Mouse (Mus musculus) retina, postnatal 7 days (tissue): ENCODE measurements around the gene Atxn1.

Experiments used
- DNase-seq: peaks from one replicate; pipeline ENCODE4 v3.0.0-alpha.2; 2012; ENCODE audit warnings: low read depth, low spot score

Gene Atxn1

DNA sequence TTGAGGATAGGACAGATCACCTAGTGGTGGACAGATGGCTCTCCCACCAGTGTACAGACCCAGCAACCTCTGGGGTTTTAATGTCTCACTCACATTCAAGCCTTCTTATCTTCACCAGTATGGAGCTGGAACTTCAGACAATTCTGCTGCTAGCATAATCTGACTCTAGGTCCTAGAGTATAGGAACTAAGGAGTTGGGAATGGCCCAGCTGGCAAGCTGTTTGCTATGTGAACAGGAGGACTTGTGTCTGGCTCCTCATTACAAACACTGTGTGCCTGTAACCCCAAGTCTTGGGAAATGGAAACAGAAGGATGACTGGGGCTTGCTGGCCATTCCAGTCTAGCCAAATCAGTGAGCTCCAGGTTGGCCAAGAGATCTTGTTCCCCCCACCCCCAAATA is 237.9 kb downstream of the Atxn1 start:
- no peak for DNase-seq

DNA sequence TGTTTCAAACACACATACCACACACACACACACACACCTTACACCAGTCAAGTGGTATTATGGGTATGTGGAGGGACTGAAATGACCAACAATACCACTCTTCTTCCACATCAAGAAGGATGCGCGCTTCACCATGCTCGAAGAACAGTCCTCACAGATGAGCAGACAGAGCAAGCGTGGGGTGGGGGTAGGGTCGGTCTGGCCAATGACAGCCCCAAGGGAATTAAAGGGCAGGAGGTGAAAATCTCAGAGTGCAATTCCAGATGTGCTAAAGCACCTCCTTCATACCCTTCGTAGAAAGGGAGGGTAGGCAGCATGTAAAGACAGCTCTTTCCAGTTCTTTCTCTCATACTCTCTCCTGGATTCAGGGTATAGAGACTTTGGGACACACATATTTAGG is 238.6 kb downstream of the Atxn1 start:
- DNase-seq, result no peak

DNA sequence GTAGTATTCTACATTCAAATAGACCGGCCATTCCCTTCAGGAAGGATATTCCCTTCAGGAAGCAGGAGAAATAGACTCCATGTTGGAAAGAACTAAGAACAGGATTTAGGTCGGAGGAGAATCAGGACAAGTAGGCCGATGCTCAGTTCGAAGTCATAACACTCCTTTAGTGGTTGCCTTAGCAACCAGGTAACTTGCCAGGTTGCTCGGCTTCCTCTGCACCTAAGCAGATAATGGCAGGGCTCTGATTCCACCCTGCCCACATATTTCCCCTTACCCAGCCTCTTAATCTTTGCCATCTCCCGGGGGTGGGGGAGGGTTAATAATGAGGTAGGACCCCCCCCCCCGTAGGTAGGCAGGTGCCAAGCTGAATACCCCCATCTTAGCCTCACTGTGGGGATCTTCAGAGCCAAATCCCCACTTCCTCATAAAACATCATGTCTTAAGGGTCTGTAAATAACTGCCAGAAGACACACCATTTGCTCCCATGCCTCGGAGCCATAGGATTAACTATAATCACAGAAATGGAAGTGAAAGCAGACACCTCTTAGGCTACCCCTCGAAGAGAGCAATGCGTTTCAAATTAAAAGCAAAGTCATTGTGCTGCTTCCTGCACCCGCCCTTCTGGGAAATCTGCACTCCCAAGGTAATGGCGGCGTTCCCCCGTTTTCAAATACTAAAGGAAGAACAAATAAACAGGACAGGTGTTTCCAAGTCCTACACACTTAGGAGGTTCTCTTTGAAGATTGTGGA is 240.1 kb downstream of the Atxn1 start:
- no peak for DNase-seq

DNA sequence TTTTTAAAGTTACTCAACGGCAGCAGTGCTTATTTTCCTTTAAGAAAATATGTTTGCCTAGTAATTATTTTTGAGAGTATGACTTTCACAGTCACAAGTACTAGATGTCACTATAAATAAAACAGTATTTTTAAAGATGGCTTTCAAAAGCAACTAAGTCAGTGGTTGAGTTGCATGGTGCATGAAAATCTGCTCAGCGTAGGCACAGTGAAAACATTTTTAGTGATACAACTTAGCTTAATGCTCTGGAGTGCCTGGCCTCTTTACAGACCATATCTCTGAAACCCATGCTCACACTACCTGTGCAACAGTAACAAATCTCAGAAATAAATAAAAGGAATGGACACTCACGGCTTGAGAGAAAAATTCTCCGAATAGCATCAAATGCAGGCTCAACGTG is 241.9 kb downstream of the Atxn1 start:
- DNase-seq, result no peak

DNA sequence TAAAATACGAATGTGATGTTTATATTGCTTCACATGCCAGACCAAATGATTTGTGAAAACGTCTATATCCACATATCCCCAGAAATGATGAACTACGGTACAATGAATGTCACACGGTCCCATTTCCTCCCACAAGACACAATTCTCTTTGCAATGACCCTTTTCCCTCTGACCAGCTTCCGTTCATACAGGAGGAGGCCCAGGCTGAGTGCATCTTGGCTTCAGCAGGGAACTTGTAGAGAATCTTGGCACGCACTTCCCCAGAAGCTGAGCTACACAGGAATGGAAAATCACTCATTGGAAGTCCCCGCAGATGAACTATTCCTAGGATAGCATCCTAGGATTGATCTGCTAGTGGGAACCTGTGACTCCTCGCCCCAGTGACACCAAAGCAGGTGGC is 243.2 kb downstream of the Atxn1 start:
- DNase-seq, result no peak

DNA sequence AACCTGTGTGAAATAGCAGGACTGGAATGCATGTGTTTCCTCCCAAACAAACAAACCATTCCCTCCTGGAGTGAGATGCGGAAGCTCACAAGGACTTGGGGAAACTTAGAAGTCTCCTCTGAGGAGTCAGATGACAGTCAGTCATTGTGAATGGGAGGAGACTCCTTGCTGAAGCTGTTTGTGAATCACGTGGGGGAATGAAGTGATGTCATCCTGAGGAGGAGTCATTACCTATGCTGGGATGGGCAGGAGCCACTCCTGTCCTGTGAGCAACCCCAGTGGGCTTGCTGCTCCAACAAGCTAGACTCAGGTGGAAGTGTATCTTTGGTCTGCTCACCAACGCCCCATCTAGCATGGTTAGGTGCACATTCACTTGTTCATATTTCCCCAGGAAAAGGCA is 246.0 kb downstream of the Atxn1 start:
- DNase-seq, result no peak

DNA sequence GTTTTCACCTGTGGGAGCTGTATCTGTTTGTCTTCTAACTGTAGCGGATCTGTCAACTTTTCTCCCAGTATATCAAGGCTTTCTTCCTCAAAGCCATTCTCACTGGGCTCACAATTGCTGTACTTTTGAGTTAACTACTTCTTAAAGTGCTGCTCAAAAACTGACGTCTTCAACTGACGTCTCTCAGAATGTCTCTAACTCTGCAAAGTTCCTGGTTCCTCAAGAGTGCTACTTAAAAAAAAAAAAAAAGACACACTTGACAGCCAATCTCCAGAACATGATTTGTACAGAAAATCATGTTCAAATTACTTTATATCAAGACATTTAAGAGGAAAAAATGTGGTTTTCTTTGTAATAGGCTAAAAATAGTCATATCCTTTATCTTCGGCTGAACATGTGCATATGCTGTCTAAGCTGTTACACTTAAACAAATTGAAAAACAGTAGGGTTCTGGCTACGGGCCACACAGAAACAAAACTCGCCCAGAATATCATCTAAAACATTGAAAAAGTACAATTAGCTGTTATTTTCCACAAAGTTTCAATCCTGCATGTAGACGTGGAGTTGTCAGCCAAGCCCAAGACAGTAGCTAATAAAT is 249.1 kb downstream of the Atxn1 start:
- no peak for DNase-seq

DNA sequence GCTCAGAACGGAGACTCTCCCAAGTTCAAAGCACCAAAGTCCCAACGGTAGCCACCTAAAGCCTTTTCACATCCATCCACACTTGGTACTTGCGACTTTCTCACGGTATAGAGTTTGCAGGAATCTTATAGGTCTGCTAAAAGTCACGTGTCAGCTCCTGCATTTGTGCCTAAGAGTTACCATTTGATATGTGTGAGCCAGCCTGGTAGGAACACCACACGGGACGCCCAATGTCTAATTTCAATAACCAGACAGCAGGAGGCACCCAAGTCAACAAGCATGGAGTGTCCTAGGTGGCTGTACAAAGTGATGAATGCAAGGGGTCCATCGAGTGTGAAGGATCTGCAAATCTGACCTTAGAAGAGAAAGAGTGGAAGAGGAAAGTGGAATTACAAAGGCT is 254.8 kb downstream of the Atxn1 start:
- DNase-seq, result no peak

DNA sequence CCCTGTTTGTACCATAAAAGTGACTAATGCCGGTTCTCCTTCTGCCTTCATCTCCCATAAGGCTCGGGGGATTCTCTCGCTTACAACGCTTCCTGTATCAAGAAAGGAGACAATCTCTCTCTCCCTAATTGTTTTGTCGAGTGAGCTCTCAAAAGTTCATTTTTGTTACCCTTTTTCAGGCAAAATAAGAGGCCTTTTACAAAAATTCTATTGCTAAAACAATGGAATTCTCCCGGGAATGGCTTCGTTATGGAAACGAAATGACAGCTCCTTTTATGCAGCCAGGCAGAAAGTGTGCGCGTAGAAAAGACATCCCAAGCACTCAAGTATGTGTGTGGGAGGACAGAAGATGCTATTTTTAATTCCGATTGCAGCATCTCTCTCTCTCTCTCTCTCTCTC is 255.4 kb downstream of the Atxn1 start:
- no peak for DNase-seq

DNA sequence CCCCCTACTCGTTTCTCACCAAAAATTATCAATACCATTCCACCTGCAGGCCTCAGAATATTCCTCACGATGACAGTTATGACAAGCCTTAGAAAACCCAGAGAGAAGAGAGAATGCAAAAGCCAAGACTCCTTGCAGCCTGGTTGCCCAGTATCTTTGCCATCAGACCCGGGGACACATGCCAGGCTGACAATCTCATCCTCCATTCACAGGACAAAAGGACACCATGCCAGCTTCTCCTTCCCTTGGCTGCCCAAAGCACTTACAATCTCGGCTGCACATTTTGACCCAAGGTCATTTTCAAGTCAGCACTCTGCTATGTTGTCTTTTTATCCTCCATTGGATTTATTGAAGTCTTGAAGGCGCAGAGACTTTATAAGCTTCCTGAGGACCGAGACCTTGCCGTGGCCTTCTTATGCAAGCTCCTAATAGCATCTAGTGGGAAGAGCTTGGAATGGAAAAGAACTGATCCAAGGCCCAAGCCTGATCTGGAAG is 263.5 kb downstream of the Atxn1 start:
- DNase-seq, result no peak

DNA sequence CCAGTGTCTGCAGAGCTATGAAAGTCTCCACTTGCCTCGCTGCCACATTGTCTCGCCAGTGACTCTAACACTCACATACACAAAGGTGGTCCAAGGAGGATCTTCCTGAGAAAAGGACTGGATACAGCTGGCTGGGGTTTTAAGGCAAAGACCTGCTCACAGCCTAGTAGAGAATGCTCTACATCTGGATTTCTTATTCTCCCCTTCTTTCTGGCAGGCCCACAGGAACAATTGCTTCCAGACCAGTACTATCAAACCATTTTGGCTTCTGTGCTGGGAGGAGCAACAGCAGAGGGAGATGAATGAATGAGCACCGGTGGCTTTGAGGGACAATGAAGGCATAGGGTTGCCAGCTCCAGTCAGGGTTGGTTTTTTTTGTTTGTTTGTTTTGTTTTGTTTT is 265.8 kb downstream of the Atxn1 start:
- no peak for DNase-seq

DNA sequence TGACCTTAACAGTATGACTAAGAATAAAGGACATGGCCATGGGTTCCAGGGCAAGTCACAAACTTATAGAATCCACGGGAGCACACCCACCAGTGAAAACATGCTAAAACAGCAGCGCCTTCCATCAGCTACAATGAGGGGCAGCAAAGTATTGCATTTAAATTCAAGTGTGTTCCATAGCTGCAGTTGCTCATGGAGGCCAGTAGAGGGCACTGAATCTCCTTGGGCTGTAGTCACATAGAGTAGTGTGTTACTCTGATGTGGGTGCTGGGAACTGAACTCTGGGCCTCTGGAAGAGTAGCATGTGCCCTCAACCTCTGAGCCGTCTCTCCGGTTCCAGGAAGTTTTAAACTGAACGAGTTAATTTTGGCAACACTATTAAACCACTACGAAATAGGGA is 268.8 kb downstream of the Atxn1 start:
- DNase-seq, result no peak

DNA sequence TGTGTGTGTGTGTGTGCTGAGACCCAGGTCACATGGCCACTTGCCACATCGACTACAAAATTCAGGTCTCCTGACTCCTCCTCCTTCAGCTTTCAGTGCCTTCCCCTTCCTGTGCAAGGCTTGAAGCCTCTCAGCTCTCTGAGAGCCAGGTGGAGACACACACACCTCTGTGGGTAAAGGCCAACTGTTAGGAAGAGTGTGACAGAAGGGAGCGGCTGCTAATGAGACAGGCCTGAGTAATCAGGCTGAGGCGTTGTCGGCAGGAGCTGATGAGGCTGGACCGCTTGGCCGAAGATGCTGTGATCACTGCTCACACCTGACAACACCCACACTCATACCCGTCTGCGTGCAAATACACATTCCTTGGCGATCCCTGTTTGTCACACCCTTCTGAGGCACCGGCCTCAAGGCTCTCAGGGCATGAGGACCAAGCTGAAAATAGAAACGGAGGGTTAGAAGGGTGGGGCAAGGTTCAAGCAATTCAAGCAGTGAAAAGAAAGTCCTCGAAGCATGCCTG is 269.8 kb downstream of the Atxn1 start:
- no peak for DNase-seq

DNA sequence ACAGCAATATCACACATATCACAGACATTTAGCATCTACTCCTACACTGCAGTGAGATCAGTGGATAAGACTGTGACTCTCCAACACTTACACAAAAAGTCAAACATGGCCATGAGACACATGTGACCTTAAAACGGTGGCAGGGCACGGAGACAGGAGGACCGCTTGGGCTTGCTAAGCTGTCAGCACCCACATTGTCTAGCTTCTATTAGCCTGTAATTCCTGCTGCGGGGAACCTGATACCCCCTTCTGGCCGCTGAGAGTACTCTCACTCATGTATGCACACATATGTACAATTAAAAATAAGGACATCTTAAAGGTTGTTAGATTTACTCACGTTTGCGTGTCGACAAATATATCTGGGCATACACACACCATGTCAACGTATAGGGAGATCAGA is 270.9 kb downstream of the Atxn1 start:
- DNase-seq, result no peak

DNA sequence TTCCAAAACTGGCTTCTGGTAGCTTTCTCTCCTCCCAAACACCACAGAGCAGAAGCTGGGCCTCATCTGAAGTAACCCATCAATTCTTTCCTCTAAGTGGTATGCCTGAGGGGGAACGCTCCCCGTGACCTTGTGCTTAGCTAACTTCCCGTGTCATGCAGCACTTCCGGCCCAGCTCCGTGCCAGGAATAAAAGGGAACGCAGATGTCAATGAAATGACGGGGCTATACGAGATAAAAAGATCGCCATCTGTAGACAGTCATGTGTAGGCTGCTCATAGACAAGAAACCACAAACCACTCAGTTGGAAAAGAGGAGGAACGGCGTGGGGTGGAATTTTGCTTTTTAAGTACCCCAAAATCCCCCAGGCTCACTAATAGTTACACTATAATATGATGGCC is 271.3 kb downstream of the Atxn1 start:
- no peak for DNase-seq

DNA sequence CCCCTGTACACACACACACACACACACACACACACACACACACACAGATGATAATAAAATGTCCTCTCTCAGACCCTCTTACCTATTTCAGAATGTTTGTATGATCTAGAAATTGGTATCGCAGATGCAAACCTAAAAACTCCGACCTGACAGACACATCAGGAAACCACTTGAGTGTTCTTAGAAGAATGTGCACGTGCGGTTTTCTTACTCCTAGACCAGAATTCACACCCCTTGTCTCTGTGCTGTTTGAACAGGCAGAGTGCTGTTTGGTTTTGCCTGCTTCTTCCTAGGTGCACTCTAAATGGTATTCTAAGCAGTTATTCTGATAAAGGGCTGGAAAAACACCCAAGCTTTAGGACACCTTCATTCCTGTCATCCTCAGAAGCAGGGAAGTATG is 271.7 kb downstream of the Atxn1 start:
- no peak for DNase-seq

DNA sequence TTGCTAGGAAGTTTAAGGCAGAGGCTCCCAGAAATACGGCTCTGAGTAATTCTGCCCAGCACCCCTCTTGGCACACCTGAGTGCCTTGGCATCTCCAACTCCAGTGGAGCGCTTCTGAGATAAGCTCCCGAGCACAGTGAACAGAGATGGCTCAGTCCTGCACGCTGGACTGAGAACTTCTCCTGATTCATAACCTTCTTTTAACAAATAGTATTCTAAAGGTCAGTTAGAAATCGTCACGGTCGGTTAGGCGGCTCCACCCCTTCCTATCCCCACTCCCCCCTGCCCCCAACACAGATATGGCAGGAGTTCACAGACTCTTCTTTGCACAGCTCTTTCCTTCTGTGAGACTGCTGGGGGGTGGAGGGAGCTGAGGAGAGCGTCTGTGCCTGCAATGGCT is 272.4 kb downstream of the Atxn1 start:
- no peak for DNase-seq

DNA sequence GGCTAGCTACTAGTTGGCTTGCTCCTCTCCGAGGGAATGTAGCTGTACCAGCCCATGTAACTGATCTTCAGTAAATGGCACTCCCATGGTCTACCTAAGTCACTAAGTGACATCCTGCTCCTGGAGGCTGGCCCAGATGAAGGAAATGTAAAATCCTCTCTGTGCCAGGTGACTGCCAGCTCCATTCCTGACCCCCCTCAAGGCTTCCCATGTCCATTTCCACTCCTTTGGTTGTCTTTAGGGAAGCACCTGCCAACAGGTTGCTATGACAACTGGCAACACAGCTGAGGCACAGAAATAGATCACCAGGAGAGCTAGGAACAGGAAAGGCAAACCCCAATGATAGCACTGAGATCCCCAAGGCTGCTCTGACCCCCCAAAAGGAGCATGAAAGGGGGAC is 274.4 kb downstream of the Atxn1 start:
- no peak for DNase-seq

DNA sequence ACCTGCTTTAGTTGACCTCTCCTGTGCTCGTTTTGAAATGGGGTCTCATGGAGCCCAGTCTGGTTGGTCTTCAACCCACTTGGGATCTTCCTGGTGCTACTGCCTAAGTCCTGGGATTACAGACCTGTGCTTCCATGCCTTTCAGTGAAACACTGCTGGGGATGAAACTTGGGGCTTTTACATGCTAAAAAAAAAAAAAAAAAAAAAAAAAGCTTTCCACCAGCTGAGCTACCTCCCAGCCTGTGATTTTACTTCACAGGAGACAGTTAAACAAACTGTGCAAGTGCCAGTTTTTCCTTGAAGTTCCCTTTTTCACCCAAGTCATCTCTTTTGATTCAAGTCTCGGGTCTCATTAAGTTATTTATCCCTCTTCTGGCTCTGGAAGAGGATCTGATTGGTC is 275.9 kb downstream of the Atxn1 start:
- no peak for DNase-seq

DNA sequence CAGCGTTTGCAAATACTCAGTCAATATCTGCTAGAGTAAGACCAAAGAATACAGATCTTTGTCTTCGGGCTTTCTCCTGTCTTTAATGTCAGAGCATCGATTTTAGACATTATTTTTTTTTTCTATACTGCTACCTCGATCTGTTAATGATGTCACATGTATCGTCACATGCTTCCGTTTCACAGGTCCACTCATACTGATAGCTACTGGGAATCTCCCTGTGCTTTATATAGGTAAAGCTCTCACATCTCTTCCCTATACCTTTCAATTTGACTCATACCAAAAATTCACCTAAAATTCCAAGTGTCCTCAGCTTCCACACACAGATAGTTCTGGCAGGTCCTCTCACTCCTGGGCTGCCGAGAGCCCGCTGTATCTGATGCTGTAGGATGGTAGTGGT is 277.2 kb downstream of the Atxn1 start:
- DNase-seq, result no peak

DNA sequence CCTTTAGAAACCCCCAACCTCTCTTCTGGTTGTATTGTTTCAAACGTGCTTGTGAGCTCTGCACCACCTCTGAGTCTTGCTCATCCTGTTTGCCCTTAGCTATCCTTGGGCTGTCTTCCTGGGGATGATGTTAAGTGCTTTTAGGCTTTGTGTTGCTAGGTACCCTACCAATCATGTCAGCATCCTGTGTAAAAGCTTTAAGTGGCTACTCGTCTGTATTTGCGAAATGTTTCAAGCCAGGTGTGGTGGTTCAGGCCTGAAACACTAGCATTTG is 278.6 kb downstream of the Atxn1 start:
- DNase-seq, result no peak

DNA sequence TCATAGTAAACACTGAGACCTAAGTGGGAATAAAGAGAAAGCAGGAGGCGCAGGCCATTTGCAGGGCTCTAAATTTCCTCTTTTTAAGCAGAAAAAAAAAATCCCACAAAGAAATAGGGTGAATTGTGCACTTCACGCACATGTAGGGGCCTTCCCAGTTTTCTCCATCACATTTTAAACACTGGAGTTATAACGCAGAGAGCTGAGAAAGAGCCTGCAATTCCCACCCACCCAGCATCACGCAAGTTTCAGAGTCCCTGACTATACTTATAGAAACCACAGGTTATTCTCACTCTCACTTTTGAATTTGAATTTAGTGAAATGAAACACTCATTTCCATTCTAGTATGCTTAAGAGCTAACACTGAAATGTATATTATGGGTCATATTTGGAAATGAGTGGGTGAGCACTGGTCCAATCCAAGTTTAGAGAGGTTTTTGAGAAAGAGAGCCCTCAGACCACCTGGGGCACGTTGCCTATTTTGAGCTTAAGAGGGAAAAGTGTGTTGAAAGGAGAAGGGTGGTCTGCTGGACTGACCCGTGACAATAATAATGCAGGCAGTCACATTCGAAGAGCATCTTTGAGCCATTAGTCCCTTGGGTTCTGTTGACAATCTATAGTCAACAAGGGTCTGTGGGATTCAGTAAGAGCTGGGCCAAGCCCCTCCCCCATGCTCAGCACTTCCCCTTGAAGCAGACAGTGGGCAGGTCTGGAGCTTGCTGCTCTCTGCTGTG is 279.1 kb downstream of the Atxn1 start:
- no peak for DNase-seq

DNA sequence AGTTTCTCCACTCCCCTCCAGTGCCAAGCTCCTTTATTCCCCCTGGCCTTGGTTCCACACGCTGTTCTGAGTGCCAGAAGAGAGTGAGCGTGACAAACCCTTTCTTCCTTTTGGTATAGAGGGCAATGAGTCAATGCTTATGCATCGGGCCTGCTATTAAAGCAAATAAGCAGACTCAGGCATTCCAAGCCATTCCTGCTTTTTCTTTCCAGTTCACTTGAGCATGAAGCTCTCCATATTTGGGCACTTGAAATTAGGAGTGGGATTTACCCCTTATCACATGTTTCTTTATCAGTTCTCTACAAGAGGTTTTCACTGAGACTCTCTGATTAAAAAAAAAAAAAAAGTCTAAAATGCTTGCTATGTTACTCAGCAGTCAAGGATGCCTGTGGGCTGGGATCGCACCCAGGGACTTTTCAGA is 279.9 kb downstream of the Atxn1 start:
- no peak for DNase-seq
